Mouse (Mus musculus) liver, embryonic 14.5 days (tissue): ENCODE measurements around the gene As3mt. TPM values are rescaled to one million over a fixed set of nuclear protein-coding genes. Genes with fewer than 3 reads are reported as not detected.

Experiments used
- ATAC-seq: fragments of 200-750 bp; cut with Nextera tagmentation; 2 replicates; pipeline ENCODE4 v1.8.0; 2017; ENCODE audit warnings: moderate number of reproducible peaks, mild to moderate bottlenecking, moderate library complexity; ENCODE audit not compliant: insufficient read depth
- DNase-seq, 3 experiments: peaks; one replicate each; pipeline ENCODE4 v3.0.0-alpha.2; 2012 to 2013; ENCODE audit warnings: low read depth in 3 of 3, low spot score in 3 of 3
- H3K27ac ChIP-seq: fragments of 300-500 bp; sonication (generic); 2 replicates; pipeline ENCODE4 v1.5.1; 2014; ENCODE audit warnings: moderate library complexity, mild to moderate bottlenecking, control low read depth, inconsistent platforms
- H3K27me3 ChIP-seq: fragments of 300-500 bp; sonication (generic); 2 replicates; pipeline ENCODE4 v1.6.1; 2014; ENCODE audit warnings: mild to moderate bottlenecking, low read length, moderate library complexity; ENCODE audit not compliant: control insufficient read depth, insufficient read depth
- H3K36me3 ChIP-seq: fragments of 300-500 bp; sonication (generic); replicated peaks from 2 replicates; pipeline ENCODE4 v1.6.1; 2014; ENCODE audit warnings: low read depth; ENCODE audit not compliant: control insufficient read depth, insufficient read depth
- H3K4me1 ChIP-seq, 2 experiments: fragments of 200-500 bp in 1 of 2; fragments of 300-500 bp in 1 of 2; sonication (generic) in 1 of 2; replicated peaks; 2 replicates each; pipeline ENCODE4 v1.6.1; 2012 to 2014; ENCODE audit warnings: antibody characterized with exemption in 1 of 2, inconsistent platforms in 1 of 2, low read length in 1 of 2; ENCODE audit not compliant: control insufficient read depth in 2 of 2, insufficient read depth in 2 of 2
- H3K4me2 ChIP-seq: fragments of 300-500 bp; sonication (generic); 2 replicates; pipeline ENCODE4 v1.6.1; 2014; ENCODE audit warnings: low read depth, mild to moderate bottlenecking, control low read depth, moderate library complexity
- H3K4me3 ChIP-seq, 2 experiments: fragments of 200-500 bp in 1 of 2; fragments of 300-500 bp in 1 of 2; sonication (generic) in 1 of 2; 2 replicates each; pipeline ENCODE4 v1.5.1; 2012 to 2014; ENCODE audit warnings: low read depth in 2 of 2, low read length in 2 of 2, mild to moderate bottlenecking in 2 of 2, control low read depth in 1 of 2, inconsistent platforms in 1 of 2, moderate library complexity in 1 of 2; ENCODE audit not compliant: insufficient read depth in 1 of 2
- H3K9ac ChIP-seq: fragments of 300-500 bp; sonication (generic); replicated peaks from 2 replicates; pipeline ENCODE4 v1.6.1; 2014; ENCODE audit warnings: mild to moderate bottlenecking, control low read depth, moderate library complexity
- H3K9me3 ChIP-seq: fragments of 300-500 bp; sonication (generic); 2 replicates; pipeline ENCODE4 v1.6.1; 2016; ENCODE audit warnings: low read length, mixed read lengths; ENCODE audit not compliant: control insufficient read depth
- CTCF ChIP-seq: IDR thresholded peaks from 2 replicates; pipeline ENCODE4 v1.5.1; 2016; ENCODE audit warnings: antibody characterized with exemption, low read depth, control low read depth
- EP300 ChIP-seq: IDR thresholded peaks from 2 replicates; pipeline ENCODE4 v1.6.1; 2016; ENCODE audit warnings: antibody characterized with exemption, low read depth
- WGBS: fragments of 180-500 bp; shearing (Covaris S2); extraction: QIAGEN DNeasy Blood & Tissue Kit; methylation state at CpG from one replicate; pipeline ENCODE4 v1.1.7; 2014; ENCODE audit not compliant: insufficient replicate concordance; 5-methylcytosine and 5-hydroxymethylcytosine counted together
- polyA plus RNA-seq, 2 experiments: library from polyadenylated mRNA; depleted of rRNA in 1 of 2; stranded (reverse) in 1 of 2; unstranded in 1 of 2; fragments of >200 nt; fragmentation: Nextera tagmentation in 1 of 2; extraction: Ambion mirVana in 1 of 2; gene quantifications; 2 replicates each; pipeline versions ENCODE4 v1.2.1 to v1.2.3; 2012 to 2014

The As3mt gene
- polyA plus RNA-seq, 2 experiments = 5.1 to 12.8 TPM

DNA sequence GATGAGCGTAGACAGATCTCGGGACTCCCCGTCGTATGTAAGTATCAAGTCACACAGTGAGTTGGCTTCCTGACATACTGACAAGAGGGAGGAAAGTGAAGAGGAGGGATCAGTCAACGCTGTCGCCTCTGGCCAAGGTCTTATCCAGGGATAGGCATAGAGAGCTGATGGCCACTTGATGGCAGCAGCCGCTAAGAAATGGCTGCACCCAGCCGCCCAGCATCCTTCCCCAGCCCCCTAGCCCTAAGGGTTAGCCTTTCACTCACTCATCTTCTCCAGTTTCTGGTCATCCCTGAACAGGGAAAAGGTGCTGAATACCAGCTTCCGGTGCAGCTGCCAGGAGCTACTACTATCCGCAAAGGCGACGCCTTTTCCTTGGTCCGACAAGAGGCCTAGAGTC lies 36.6 kb upstream of the As3mt start:
- no peaks in the 10 kb centered on the region; the same call in 1 of the 2 replicates for H3K27me3 ChIP-seq
- 29% methylated on average over 13 of the region's 13 CpGs for WGBS
- no peak for DNase-seq
- ATAC-seq = no peak
- H3K4me1 ChIP-seq = peaks cover 0 to 19% of the 10 kb centered on the region in 2 experiments; a peak in 2 of 4 replicates
- no peak for TF ChIP-seq EP300
- peak; percentile 83 for TF ChIP-seq CTCF
- H3K36me3 ChIP-seq = no peaks in the 10 kb centered on the region
- no peak overlapping the region for H3K4me3 ChIP-seq
- H3K9me3 ChIP-seq = no peaks in the 10 kb centered on the region
- H3K9ac ChIP-seq = no peak overlapping the region
- no peak overlapping the region for H3K4me2 ChIP-seq
- no peak overlapping the region for H3K27ac ChIP-seq

DNA sequence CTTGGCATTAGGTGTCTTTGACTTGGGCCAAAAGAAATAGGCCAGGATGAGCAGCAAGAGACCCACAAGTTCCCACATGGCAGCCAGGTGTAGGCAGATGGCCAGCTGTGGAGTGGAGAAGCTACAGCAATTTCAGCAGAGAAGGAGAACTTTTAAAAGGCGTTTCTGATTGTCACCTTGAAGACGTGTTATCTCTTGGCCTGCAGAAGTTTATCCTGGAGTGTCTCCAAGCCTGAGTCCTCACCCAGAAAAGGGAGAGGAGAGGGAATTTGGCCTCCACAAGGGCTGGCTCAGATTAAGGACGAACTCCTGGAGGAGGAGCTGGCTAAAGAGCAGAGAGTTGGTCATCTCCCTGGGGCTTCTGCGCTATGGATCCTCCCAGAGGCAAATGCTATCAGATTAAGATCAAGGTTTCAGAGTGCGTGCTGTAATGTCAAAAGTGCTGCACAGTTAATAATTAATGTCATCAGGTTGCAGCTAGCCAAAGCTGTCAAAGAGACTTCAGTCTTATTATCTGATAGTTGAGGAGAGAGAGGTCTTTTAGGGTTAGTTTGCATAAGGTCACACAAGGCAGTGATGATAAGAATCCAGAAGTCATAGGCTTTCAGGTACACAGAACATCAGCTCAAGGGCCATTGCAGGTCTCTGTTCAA lies 34.4 kb upstream of the As3mt start, which contains the start of gene Cyp17a1:
Gene Cyp17a1 (minus strand): TSS at position 407 of the 653 bp plus-strand sequence.
- H3K4me3 ChIP-seq = no peak within 1 kb of the TSS
- peaks cover 0 to 12% of the 10 kb centered on the region in 2 experiments; a peak in 2 of 4 replicates for H3K4me1 ChIP-seq
- DNase-seq (no peak), ATAC-seq (no peak)
- no peak within 1 kb of the TSS for H3K27ac ChIP-seq
- H3K9me3 ChIP-seq = no peaks in the 10 kb centered on the region
- WGBS = 38% methylated on average over 5 of the region's 5 CpGs
- no peaks in the 10 kb centered on the region for H3K27me3 ChIP-seq
- no peaks in the 10 kb centered on the region for H3K36me3 ChIP-seq
- TF ChIP-seq EP300 = no peak
- H3K4me2 ChIP-seq = no peak within 1 kb of the TSS
- H3K9ac ChIP-seq = no peak within 1 kb of the TSS

DNA sequence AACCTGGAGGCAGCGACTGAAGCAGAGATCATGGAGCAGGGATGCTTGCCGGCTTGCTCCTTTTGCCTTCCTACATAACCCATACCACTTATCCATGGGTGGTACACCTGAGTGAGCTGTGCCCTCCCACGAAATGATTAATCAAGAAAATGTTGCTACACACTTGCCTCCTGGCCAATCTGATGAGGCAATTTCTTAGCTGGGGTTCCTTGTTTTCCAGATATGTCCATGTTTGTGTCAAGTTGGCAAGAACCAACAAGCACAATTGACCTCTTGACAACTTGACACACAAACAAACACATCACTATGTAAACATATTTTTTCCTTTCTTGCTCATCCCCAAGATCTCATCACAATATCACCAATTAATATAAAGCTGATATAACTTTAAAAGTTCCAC lies 31.6 kb upstream of the As3mt start:
- H3K9ac ChIP-seq = no peak overlapping the region
- H3K27me3 ChIP-seq = no peaks in the 10 kb centered on the region
- DNase-seq (no peak), ATAC-seq (no peak)
- no peak overlapping the region for H3K27ac ChIP-seq
- peaks cover 0 to 9% of the 10 kb centered on the region in 2 experiments; a peak in 2 of 4 replicates for H3K4me1 ChIP-seq
- no peak for TF ChIP-seq EP300
- no peaks in the 10 kb centered on the region for H3K36me3 ChIP-seq
- H3K9me3 ChIP-seq = no peaks in the 10 kb centered on the region
- no peak overlapping the region for H3K4me2 ChIP-seq
- no peak overlapping the region for H3K4me3 ChIP-seq
- WGBS = 72% methylated on average over 3 of the region's 3 CpGs

DNA sequence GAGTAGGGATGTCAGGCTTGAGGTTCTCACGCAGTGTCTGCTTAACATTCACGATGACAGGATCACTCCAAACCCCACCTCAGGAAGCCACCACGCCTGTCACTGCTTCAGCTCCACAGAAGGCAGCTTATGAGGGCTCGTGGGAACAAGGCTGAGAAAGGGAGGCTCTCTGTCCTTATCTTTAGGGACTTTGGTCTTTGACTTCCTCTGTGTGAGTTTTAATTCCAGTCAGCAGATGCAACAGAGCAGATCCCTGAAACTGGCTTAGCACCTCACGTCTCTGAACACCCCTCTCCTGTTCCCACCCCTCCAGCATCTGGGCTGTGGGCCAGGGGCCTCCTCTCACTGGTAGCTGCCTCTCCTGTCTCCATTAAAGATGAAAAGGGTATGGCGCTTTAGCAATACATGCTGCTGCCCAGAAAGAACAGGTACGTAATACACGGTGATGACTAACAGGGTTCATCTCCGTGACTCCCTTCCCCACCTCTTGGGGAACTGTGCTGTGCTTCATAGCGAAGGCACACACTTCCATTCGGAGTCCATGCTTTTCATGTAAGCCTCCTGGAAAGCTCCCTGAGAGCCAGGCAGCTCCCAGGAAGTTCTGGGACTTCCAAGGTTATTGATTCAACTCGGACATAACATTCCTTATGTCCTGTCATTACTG lies 27.4 kb upstream of the As3mt start:
- no peak for ATAC-seq
- Histone ChIP-seq H3K4me1 (peaks cover 0 to 7% of the 10 kb centered on the region in 2 experiments; a peak in 2 of 4 replicates), H3K27ac (no peak overlapping the region), H3K27me3 (no peaks in the 10 kb centered on the region), H3K4me3 (no peak overlapping the region), H3K36me3 (no peaks in the 10 kb centered on the region), H3K9me3 (no peaks in the 10 kb centered on the region), H3K9ac (no peak overlapping the region), H3K4me2 (no peak overlapping the region)
- DNase-seq = no peak
- TF ChIP-seq CTCF = no peak
- no peak for TF ChIP-seq EP300
- 38% methylated on average over 12 of the region's 12 CpGs for WGBS

DNA sequence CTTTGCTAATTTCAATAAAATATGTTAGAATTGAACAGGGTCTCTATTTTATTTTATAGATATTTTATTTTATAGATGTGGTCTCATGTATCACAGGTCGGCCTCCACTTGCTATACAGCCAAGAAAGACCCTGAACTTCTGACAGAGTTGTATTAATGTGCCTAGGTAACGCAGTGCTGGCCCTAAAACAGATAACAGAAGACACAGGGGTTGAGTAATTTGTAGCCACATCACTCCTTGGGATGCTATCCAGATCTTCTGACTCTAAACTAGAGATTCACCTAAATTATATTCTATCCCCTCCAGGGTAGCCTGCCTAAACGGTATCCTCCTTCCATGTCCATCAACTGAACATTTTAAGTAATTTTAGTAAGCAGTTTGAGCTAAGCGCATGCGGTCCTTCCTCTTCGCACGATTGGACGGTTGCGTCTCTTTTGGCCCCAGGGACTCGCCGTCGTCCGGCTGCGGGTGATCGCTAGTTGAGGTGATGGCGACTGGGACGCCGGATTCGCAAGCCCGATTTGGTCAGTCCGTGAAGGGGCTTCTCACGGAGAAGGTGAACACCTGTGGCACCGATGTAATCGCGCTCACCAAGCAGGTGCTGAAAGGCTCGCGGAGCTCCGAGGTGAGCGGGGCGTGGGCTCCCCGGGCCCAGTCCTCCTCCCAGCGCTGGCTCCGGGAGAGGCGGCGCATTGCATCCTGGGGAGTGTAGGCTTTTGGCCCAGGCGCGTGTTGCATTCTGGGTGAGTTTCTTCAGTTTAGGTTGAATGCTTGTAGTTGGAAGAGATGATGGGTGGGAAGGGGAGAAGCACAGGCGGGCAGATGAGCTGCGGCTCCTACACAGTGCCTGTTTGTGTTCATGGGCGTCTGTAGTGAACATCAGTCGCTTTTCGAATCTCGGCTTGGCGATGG lies 17.5 kb upstream of the As3mt start, which contains the start of gene Borcs7:
Gene Borcs7 (plus strand): TSS at position 447 of the 913 bp plus-strand sequence.
- WGBS = 1% methylated on average over 44 of the region's 44 CpGs
- peaks cover 6 to 8% of the 10 kb centered on the region in 2 experiments; a peak in 2 of 4 replicates for H3K4me1 ChIP-seq
- ATAC-seq = peak; percentile 93
- peak within 1 kb of the TSS; percentile 69 for H3K4me2 ChIP-seq
- peak; percentile 67 to 73 (median 73) for DNase-seq
- H3K9me3 ChIP-seq = no peaks in the 10 kb centered on the region
- peak within 1 kb of the TSS; percentile 79 for H3K9ac ChIP-seq
- no peaks in the 10 kb centered on the region for H3K36me3 ChIP-seq
- peak within 1 kb of the TSS; percentile 89 to 95 for H3K4me3 ChIP-seq
- H3K27ac ChIP-seq = peak within 1 kb of the TSS; percentile 25; the same call in 1 of the 2 replicates
- no peaks in the 10 kb centered on the region for H3K27me3 ChIP-seq
- no peak for TF ChIP-seq CTCF
- no peak for TF ChIP-seq EP300
